Mouse (Mus musculus): ENCODE measurements around the gene Elovl1.

Elovl1 gene

GRCm38 (mm10) chr4:118429215-118429895, 1.5 kb downstream of the Elovl1 start:
- DNase-seq (ENCODE audit: low spot score in 2 of 2), result peak in 1 of 2 experiments; percentile 42

GRCm38 (mm10) chr4:118432332-118432731, 4.4 kb downstream of the Elovl1 start:
- no peak for DNase-seq (ENCODE audit: low spot score in 2 of 2)

- peak; percentile 88 to 91 for DNase-seq (ENCODE audit: low spot score in 2 of 2)
Measured at GRCm38 (mm10) chr4:118436820-118437603, 9.1 kb downstream of the Elovl1 start, which contains the start of gene Cdc20. TSS of gene Cdc20 (minus strand) at chr4:118437352.

- DNase-seq (ENCODE audit: low spot score in 2 of 2), result peak; percentile 59 to 61
Measured at GRCm38 (mm10) chr4:118437829-118438253, 9.9 kb downstream of the Elovl1 start.

- DNase-seq (ENCODE audit: low spot score in 2 of 2), result no peak
Measured at GRCm38 (mm10) chr4:118445088-118445487, 17.2 kb downstream of the Elovl1 start.

GRCm38 (mm10) chr4:118445781-118446414, 18.0 kb downstream of the Elovl1 start:
- no peak for DNase-seq (ENCODE audit: low spot score in 2 of 2)

- no peak for DNase-seq (ENCODE audit: low spot score in 2 of 2)
Measured at GRCm38 (mm10) chr4:118446415-118447153, 18.7 kb downstream of the Elovl1 start.

- no peak for DNase-seq (ENCODE audit: low spot score in 2 of 2)
Measured at GRCm38 (mm10) chr4:118457345-118457975, 29.6 kb downstream of the Elovl1 start, which contains the start of gene Mpl. TSS of gene Mpl (minus strand) at chr4:118457513.

- no peak for DNase-seq (ENCODE audit: low spot score in 2 of 2)
Measured at GRCm38 (mm10) chr4:118464956-118465355, 37.1 kb downstream of the Elovl1 start.

GRCm38 (mm10) chr4:118465697-118466163, 37.8 kb downstream of the Elovl1 start:
- no peak for DNase-seq (ENCODE audit: low spot score in 2 of 2)

GRCm38 (mm10) chr4:118471281-118471680, 43.4 kb downstream of the Elovl1 start:
- DNase-seq (ENCODE audit: low spot score in 2 of 2), result no peak

GRCm38 (mm10) chr4:118472687-118473086, 44.8 kb downstream of the Elovl1 start:
- no peak for DNase-seq (ENCODE audit: low spot score in 2 of 2)

- no peak for DNase-seq (ENCODE audit: low spot score in 2 of 2)
Measured at GRCm38 (mm10) chr4:118476773-118477530, 49.1 kb downstream of the Elovl1 start.

All from spleen, postnatal 10 days (tissue).